Mouse (Mus musculus): ENCODE results near the gene Prok2. TPM values are rescaled to one million over a fixed set of nuclear protein-coding genes. Genes with fewer than 3 reads are reported as not detected.

The Prok2 gene
- 0.11 TPM in 1 of 2 replicates, not detected in the other for polyA plus RNA-seq (2016; fragmentation: Nextera tagmentation; extraction: Ambion mirVana)

GRCm38 (mm10) chr6:99725971-99726561, at the start of gene Prok2:
Gene Prok2, minus strand, starts transcription at chr6:99726392.
- WGBS: under 1% methylated on average over 61 of the region's 61 CpGs
- Histone ChIP-seq H3K4me1 (peaks cover 11% of the 10 kb centered on the region), H3K4me3 (peak within 1 kb of the TSS; percentile 66), H3K9me3 (no peaks in the 10 kb centered on the region), H3K36me3 (no peaks in the 10 kb centered on the region), H3K27me3 (ENCODE audit: insufficient read depth, poor library complexity, severe bottlenecking) (peaks cover 77% of the 10 kb centered on the region), H3K27ac (0 out of 2 replicates have a peak within 1 kb of the TSS, but pooled peaks have one; percentile 36)
- peak; percentile 70 for DNase-seq (ENCODE audit: low spot score)

DNA sequence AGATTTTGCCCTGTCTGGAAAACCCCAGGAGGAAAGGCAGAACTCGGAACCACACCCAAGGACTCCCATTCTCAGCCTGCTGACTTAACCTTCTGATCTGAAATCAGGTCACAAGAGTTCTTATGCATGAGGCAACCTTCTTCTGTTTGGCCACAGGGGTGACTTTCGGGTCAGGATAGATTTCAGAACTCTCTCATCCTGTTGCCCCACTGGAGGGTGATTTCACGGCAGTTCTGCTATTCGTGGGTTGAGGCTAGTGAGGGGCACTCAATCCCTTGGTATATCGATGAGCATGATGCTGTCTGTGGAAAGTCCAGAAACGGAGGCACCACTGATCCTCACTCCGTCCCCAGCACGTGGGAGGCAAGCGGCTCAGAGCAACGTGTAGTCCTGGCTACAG, 48.5 kb upstream of the Prok2 start:
- Histone ChIP-seq H3K27ac (no peak overlapping the region), H3K9me3 (no peaks in the 10 kb centered on the region), H3K4me3 (no peak overlapping the region), H3K36me3 (no peaks in the 10 kb centered on the region), H3K27me3 (ENCODE audit: insufficient read depth, poor library complexity, severe bottlenecking) (no peaks in the 10 kb centered on the region; the same call in 1 of the 2 replicates), H3K4me1 (0 out of 2 replicates have a peak, but pooled peaks cover 4% of the 10 kb centered on the region)
- DNase-seq (ENCODE audit: low spot score): no peak
- 77% methylated on average over 10 of the region's 10 CpGs for WGBS

- Histone ChIP-seq H3K36me3 (no peaks in the 10 kb centered on the region), H3K27ac (no peak overlapping the region), H3K4me3 (no peak overlapping the region), H3K9me3 (no peaks in the 10 kb centered on the region), H3K27me3 (ENCODE audit: insufficient read depth, poor library complexity, severe bottlenecking) (no peaks in the 10 kb centered on the region), H3K4me1 (no peaks in the 10 kb centered on the region)
- WGBS: 52% methylated on average over 5 of the region's 5 CpGs
- DNase-seq (ENCODE audit: low spot score): no peak
These were observed 42.3 kb upstream of the Prok2 start for GRCm38 (mm10) chr6:99768495-99768894.

GRCm38 (mm10) chr6:99764916-99765315, 38.7 kb upstream of the Prok2 start:
- no peaks in the 10 kb centered on the region for H3K36me3 ChIP-seq
- DNase-seq (ENCODE audit: low spot score): no peak
- 73% methylated on average over 3 of the region's 3 CpGs for WGBS
- no peak overlapping the region for H3K4me3 ChIP-seq
- no peak overlapping the region for H3K27ac ChIP-seq
- peaks cover 8% of the 10 kb centered on the region; the same call in 1 of the 2 replicates for H3K27me3 ChIP-seq (ENCODE audit: insufficient read depth, poor library complexity, severe bottlenecking)
- no peaks in the 10 kb centered on the region for H3K4me1 ChIP-seq
- no peaks in the 10 kb centered on the region for H3K9me3 ChIP-seq

- Histone ChIP-seq H3K27me3 (ENCODE audit: insufficient read depth, poor library complexity, severe bottlenecking) (peaks cover 8% of the 10 kb centered on the region; the same call in 1 of the 2 replicates), H3K9me3 (no peaks in the 10 kb centered on the region), H3K27ac (no peak overlapping the region), H3K36me3 (no peaks in the 10 kb centered on the region), H3K4me1 (no peaks in the 10 kb centered on the region), H3K4me3 (no peak overlapping the region)
- DNase-seq (ENCODE audit: low spot score): no peak
- 66% methylated on average over 14 of the region's 14 CpGs for WGBS
These were observed 36.1 kb upstream of the Prok2 start for GRCm38 (mm10) chr6:99762069-99762985.

DNA sequence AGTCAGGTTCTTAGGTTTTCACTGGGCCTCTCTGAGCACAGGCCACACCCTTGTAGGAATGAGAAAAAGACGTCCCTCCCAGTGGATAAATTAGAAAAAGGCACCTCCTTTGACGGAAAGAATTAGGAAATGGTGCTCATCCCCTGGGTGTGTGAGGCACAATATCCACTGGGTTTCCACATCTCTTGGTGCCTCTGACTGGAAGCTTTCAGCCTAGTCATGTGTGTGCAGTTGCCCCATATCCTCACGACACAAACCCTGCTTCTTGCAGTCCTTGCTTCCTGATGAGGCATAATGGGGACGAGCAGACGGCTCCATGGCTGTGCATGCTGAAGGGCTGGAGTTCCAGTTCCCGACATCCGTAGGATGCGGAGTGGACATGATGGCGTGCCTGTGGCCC, 29.9 kb upstream of the Prok2 start:
- no peak overlapping the region for H3K27ac ChIP-seq
- H3K4me1 ChIP-seq: no peaks in the 10 kb centered on the region
- 81% methylated on average over 9 of the region's 9 CpGs for WGBS
- H3K36me3 ChIP-seq: no peaks in the 10 kb centered on the region
- H3K27me3 ChIP-seq (ENCODE audit: insufficient read depth, poor library complexity, severe bottlenecking): peaks cover 11% of the 10 kb centered on the region
- H3K9me3 ChIP-seq: no peaks in the 10 kb centered on the region
- no peak for DNase-seq (ENCODE audit: low spot score)
- no peak overlapping the region for H3K4me3 ChIP-seq

GRCm38 (mm10) chr6:99751308-99751707, 25.1 kb upstream of the Prok2 start:
- Histone ChIP-seq H3K36me3 (no peaks in the 10 kb centered on the region), H3K4me3 (no peak overlapping the region), H3K9me3 (no peaks in the 10 kb centered on the region), H3K4me1 (no peaks in the 10 kb centered on the region), H3K27me3 (ENCODE audit: insufficient read depth, poor library complexity, severe bottlenecking) (peaks cover 11% of the 10 kb centered on the region), H3K27ac (no peak overlapping the region)
- WGBS: 72% methylated on average over 6 of the region's 6 CpGs
- DNase-seq (ENCODE audit: low spot score): no peak

- 71% methylated on average over 5 of the region's 5 CpGs for WGBS
- no peak overlapping the region for H3K4me3 ChIP-seq
- no peak for DNase-seq (ENCODE audit: low spot score)
These were observed 20.1 kb upstream of the Prok2 start for GRCm38 (mm10) chr6:99746275-99746674.

GRCm38 (mm10) chr6:99742866-99743265, 16.7 kb upstream of the Prok2 start:
- WGBS: 71% methylated on average over 3 of the region's 3 CpGs
- Histone ChIP-seq H3K36me3 (no peaks in the 10 kb centered on the region), H3K27ac (no peak overlapping the region), H3K4me3 (no peak overlapping the region), H3K4me1 (no peaks in the 10 kb centered on the region), H3K9me3 (no peaks in the 10 kb centered on the region), H3K27me3 (ENCODE audit: insufficient read depth, poor library complexity, severe bottlenecking) (no peaks in the 10 kb centered on the region)
- no peak for DNase-seq (ENCODE audit: low spot score)

More at GRCm38 (mm10) chr6:99746275-99746674, 20.1 kb upstream of the Prok2 start:
- H3K4me1 ChIP-seq: no peaks in the 10 kb centered on the region
- H3K27me3 ChIP-seq (ENCODE audit: insufficient read depth, poor library complexity, severe bottlenecking): peaks cover under 1% of the 10 kb centered on the region; the same call in 1 of the 2 replicates
- H3K27ac ChIP-seq: no peak overlapping the region
- H3K9me3 ChIP-seq: no peaks in the 10 kb centered on the region
- H3K36me3 ChIP-seq: no peaks in the 10 kb centered on the region

- Histone ChIP-seq H3K27ac (no peak overlapping the region), H3K9me3 (no peaks in the 10 kb centered on the region), H3K4me3 (no peak overlapping the region), H3K27me3 (ENCODE audit: insufficient read depth, poor library complexity, severe bottlenecking) (peaks cover 18% of the 10 kb centered on the region), H3K36me3 (no peaks in the 10 kb centered on the region), H3K4me1 (no peaks in the 10 kb centered on the region)
- peak; percentile 61 for DNase-seq (ENCODE audit: low spot score)
- 75% methylated on average over 5 of the region's 5 CpGs for WGBS
These were observed 8.5 kb upstream of the Prok2 start for GRCm38 (mm10) chr6:99734666-99735065.

GRCm38 (mm10) chr6:99732673-99733072, 6.5 kb upstream of the Prok2 start:
- Histone ChIP-seq H3K9me3 (no peaks in the 10 kb centered on the region), H3K36me3 (no peaks in the 10 kb centered on the region), H3K27ac (no peak overlapping the region), H3K4me3 (no peak overlapping the region), H3K4me1 (no peaks in the 10 kb centered on the region), H3K27me3 (ENCODE audit: insufficient read depth, poor library complexity, severe bottlenecking) (peaks cover 38% of the 10 kb centered on the region)
- DNase-seq (ENCODE audit: low spot score): no peak
- WGBS: 84% methylated on average over 8 of the region's 8 CpGs

- no peak for DNase-seq (ENCODE audit: low spot score)
- H3K9me3 ChIP-seq: no peaks in the 10 kb centered on the region
- H3K4me3 ChIP-seq: no peak overlapping the region
- 75% methylated on average over 4 of the region's 4 CpGs for WGBS
- H3K27ac ChIP-seq: no peak overlapping the region
- no peaks in the 10 kb centered on the region for H3K4me1 ChIP-seq
- no peaks in the 10 kb centered on the region for H3K36me3 ChIP-seq
- peaks cover 46% of the 10 kb centered on the region for H3K27me3 ChIP-seq (ENCODE audit: insufficient read depth, poor library complexity, severe bottlenecking)
These were observed 5.7 kb upstream of the Prok2 start for GRCm38 (mm10) chr6:99731926-99732325.

DNA sequence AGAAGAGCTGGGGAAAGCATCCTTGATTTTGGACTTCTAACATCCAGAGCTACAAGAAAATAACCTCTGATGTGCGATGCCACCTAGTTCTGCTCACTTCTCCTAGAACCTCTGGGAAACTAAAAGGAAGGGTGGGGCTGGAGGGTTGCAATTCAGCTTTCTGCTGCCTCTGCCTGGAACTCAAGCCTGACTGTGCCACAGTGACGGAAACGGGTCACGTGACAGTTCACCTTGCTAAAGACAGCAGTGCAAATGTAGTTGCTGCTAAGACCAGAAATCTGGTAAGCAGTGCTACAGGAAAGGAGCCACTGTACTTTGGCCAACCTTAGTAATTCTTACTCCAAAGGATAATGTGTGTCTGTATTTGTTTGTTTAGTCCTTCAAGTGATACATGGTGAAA, 3.7 kb upstream of the Prok2 start:
- H3K36me3 ChIP-seq: no peaks in the 10 kb centered on the region
- H3K4me3 ChIP-seq: no peak overlapping the region
- H3K4me1 ChIP-seq: peaks cover 11% of the 10 kb centered on the region
- H3K27ac ChIP-seq: no peak overlapping the region
- H3K27me3 ChIP-seq (ENCODE audit: insufficient read depth, poor library complexity, severe bottlenecking): peaks cover 63% of the 10 kb centered on the region
- WGBS: 85% methylated on average over 4 of the region's 4 CpGs
- DNase-seq (ENCODE audit: low spot score): no peak
- H3K9me3 ChIP-seq: no peaks in the 10 kb centered on the region
